Mouse (Mus musculus): ENCODE measurements at regions not wholly inside any gene's neighbourhood (a gene's known extent, or its start where the extent isn't known, plus 50 kb on each side); places are given as distances from the start of the nearest gene placed in this dataset.

DNA sequence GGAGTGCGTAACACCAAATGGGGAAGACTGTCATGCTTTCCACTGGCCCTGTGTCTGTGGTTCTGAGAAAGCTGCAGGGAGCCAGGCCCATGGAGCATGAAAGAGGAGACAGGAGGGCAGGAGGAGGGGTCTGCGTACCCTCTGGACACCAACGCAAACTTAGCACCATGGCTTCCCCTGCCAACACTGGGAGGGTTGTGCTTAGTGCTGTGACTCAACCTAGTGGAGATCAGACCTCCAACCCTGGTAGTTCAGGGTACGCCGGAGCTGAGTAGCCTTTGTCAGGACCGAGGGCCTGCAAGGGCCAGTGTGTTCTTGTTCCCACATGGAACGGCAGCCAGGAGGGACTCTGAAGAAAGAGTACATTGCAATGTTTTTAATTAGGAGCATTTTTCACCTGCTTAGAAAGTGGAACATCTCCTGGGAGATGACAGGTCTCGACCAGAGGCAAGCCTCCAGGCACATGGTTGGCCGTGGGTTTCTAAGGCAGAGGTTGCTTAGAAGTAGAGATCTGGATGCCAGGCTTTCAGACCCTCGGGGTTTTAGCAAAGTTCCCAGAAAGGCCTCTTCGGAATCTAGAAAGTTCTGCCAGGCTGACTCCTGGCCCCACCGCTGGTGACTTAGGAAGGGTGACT lies 73.4 kb upstream of the Irf2bp2 start:
- peak overlapping the region; percentile 56 for H3K9ac ChIP-seq (ENCODE audit: low read length)
- no peaks in the 10 kb centered on the region for H3K9me3 ChIP-seq (ENCODE audit: control insufficient read depth, low read length)
- H3K4me2 ChIP-seq (ENCODE audit: low read depth, severe bottlenecking) = no peak overlapping the region; the same call in 1 of the 2 replicates
- no peaks in the 10 kb centered on the region for H3K36me3 ChIP-seq (ENCODE audit: control insufficient read depth, insufficient read depth, low read length)
- WGBS = 61% methylated on average over 12 of the region's 12 CpGs
- peaks cover 49% of the 10 kb centered on the region for H3K4me1 ChIP-seq (ENCODE audit: control insufficient read depth, insufficient read depth, low read length)
- H3K27ac ChIP-seq (replicated peaks; ENCODE audit: low read depth, low read length) = peak overlapping the region; percentile 97
- ATAC-seq (ENCODE audit: insufficient number of reproducible peaks, low FRiP score, low TSS enrichment, low read depth) = no peak
- no peak for DNase-seq (ENCODE audit: low spot score)
- no peaks in the 10 kb centered on the region for H3K27me3 ChIP-seq (ENCODE audit: control insufficient read depth, insufficient read depth, low read length)
- 0 out of 2 replicates have a peak overlapping the region, but pooled peaks have one; percentile 12 for H3K4me3 ChIP-seq (ENCODE audit: low read depth, low read length)

DNA sequence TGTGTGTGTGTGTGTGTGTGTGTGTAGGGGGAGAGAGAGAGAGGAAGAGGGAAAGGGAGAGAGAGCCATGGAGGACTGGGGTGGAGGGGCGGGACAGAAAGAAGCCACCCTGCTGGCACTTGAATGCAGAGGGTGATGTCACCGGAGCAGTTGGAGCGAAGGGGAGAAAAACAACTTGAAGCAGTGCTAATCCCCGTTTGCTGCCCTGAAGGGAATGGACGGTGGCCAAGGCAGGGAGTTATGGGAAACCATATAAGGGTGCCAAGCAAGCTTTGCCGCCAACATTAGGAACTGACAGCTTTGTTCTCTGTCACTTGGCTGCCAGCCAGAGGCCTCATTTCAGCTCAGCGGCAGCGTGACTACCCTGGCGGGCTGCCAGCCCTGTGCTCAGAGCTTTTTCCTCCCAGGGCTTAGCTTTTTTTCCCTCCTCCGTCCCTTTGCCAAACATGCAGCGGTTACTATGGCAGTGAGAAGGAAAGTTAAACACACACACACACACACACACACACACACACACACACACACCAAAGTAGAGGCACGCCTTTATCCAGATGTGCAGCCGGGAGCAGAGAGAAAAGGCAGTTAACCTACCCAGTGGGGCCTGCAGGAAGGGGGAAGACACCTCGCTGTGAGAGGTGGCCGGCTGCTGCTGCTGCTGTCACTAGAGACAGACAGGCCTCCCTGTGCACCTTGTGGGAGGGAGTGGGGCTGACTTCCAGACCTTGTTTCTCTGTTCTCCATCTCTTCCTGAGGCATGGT lies 72.7 kb upstream of the Irf2bp2 start:
- Histone ChIP-seq H3K4me3 (ENCODE audit: low read depth, low read length) (0 out of 2 replicates have a peak overlapping the region, but pooled peaks have one; percentile 12), H3K4me2 (ENCODE audit: low read depth, severe bottlenecking) (peak overlapping the region; percentile 33; the same call in 1 of the 2 replicates), H3K9me3 (ENCODE audit: control insufficient read depth, low read length) (no peaks in the 10 kb centered on the region), H3K4me1 (ENCODE audit: control insufficient read depth, insufficient read depth, low read length) (peaks cover 56% of the 10 kb centered on the region), H3K27ac (replicated peaks; ENCODE audit: low read depth, low read length) (peak overlapping the region; percentile 97), H3K36me3 (ENCODE audit: control insufficient read depth, insufficient read depth, low read length) (no peaks in the 10 kb centered on the region), H3K27me3 (ENCODE audit: control insufficient read depth, insufficient read depth, low read length) (no peaks in the 10 kb centered on the region), H3K9ac (ENCODE audit: low read length) (peak overlapping the region; percentile 56)
- WGBS = 2% methylated on average over 15 of the region's 15 CpGs
- ATAC-seq (ENCODE audit: insufficient number of reproducible peaks, low FRiP score, low TSS enrichment, low read depth) (peak; percentile 85), DNase-seq (ENCODE audit: low spot score) (peak; percentile 94)

GRCm38 (mm10) chr8:126665581-126666241 lies 71.9 kb upstream of the Irf2bp2 start:
- Histone ChIP-seq H3K27me3 (ENCODE audit: control insufficient read depth, insufficient read depth, low read length) (no peaks in the 10 kb centered on the region), H3K9me3 (ENCODE audit: control insufficient read depth, low read length) (no peaks in the 10 kb centered on the region), H3K9ac (ENCODE audit: low read length) (no peak overlapping the region), H3K27ac (replicated peaks; ENCODE audit: low read depth, low read length) (peak overlapping the region; percentile 97), H3K4me3 (ENCODE audit: low read depth, low read length) (no peak overlapping the region), H3K4me2 (ENCODE audit: low read depth, severe bottlenecking) (peak overlapping the region; percentile 33; the same call in 1 of the 2 replicates), H3K4me1 (ENCODE audit: control insufficient read depth, insufficient read depth, low read length) (peaks cover 61% of the 10 kb centered on the region), H3K36me3 (ENCODE audit: control insufficient read depth, insufficient read depth, low read length) (no peaks in the 10 kb centered on the region)
- ATAC-seq (ENCODE audit: insufficient number of reproducible peaks, low FRiP score, low TSS enrichment, low read depth) = no peak
- 46% methylated on average over 18 of the region's 18 CpGs for WGBS
- DNase-seq (ENCODE audit: low spot score) = peak; percentile 45

DNA sequence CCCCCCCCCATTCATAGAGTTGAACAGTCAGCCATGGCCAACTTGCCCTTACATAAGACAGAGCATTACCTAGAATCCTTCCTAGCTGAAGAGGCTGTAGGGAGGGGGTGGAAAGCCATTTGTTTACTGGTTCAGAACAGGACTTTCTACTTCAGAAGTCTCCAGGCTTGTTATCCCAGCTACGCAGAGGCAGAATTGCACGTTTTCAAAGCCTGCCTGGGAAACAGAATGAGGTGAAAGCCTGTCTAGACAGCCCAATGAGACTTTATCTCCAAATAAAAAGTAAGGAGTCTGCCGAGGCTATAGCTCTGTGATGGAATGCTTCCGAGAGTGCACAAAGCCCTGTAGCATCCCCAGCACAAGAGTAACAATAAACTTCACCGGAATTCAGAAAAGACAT lies 71.1 kb upstream of the Irf2bp2 start:
- Histone ChIP-seq H3K4me2 (ENCODE audit: low read depth, severe bottlenecking) (no peak overlapping the region), H3K9ac (ENCODE audit: low read length) (no peak overlapping the region), H3K4me3 (ENCODE audit: low read depth, low read length) (no peak overlapping the region), H3K36me3 (ENCODE audit: control insufficient read depth, insufficient read depth, low read length) (no peaks in the 10 kb centered on the region), H3K9me3 (ENCODE audit: control insufficient read depth, low read length) (no peaks in the 10 kb centered on the region), H3K27me3 (ENCODE audit: control insufficient read depth, insufficient read depth, low read length) (no peaks in the 10 kb centered on the region), H3K4me1 (ENCODE audit: control insufficient read depth, insufficient read depth, low read length) (peaks cover 67% of the 10 kb centered on the region), H3K27ac (replicated peaks; ENCODE audit: low read depth, low read length) (no peak overlapping the region)
- DNase-seq (ENCODE audit: low spot score) = no peak
- WGBS = 57% methylated on average over 5 of the region's 5 CpGs
- no peak for ATAC-seq (ENCODE audit: insufficient number of reproducible peaks, low FRiP score, low TSS enrichment, low read depth)

- H3K9ac ChIP-seq (ENCODE audit: low read length) = no peak overlapping the region
- no peaks in the 10 kb centered on the region for H3K9me3 ChIP-seq (ENCODE audit: control insufficient read depth, low read length)
- no peak overlapping the region for H3K27ac ChIP-seq (replicated peaks; ENCODE audit: low read depth, low read length)
- H3K36me3 ChIP-seq (ENCODE audit: control insufficient read depth, insufficient read depth, low read length) = no peaks in the 10 kb centered on the region
- ATAC-seq (ENCODE audit: insufficient number of reproducible peaks, low FRiP score, low TSS enrichment, low read depth) (no peak), DNase-seq (ENCODE audit: low spot score) (peak; percentile 35)
- no peaks in the 10 kb centered on the region for H3K27me3 ChIP-seq (ENCODE audit: control insufficient read depth, insufficient read depth, low read length)
- H3K4me2 ChIP-seq (ENCODE audit: low read depth, severe bottlenecking) = no peak overlapping the region
- H3K4me1 ChIP-seq (ENCODE audit: control insufficient read depth, insufficient read depth, low read length) = peaks cover 64% of the 10 kb centered on the region
- WGBS = 31% methylated on average over 14 of the region's 14 CpGs
- no peak overlapping the region for H3K4me3 ChIP-seq (ENCODE audit: low read depth, low read length)
Observed at GRCm38 (mm10) chr8:126662797-126663784, 69.3 kb upstream of the Irf2bp2 start.

GRCm38 (mm10) chr8:126662151-126662550 lies 68.4 kb upstream of the Irf2bp2 start:
- Histone ChIP-seq H3K9me3 (ENCODE audit: control insufficient read depth, low read length) (no peaks in the 10 kb centered on the region), H3K27me3 (ENCODE audit: control insufficient read depth, insufficient read depth, low read length) (no peaks in the 10 kb centered on the region), H3K4me2 (ENCODE audit: low read depth, severe bottlenecking) (no peak overlapping the region), H3K36me3 (ENCODE audit: control insufficient read depth, insufficient read depth, low read length) (no peaks in the 10 kb centered on the region), H3K9ac (ENCODE audit: low read length) (no peak overlapping the region), H3K4me1 (ENCODE audit: control insufficient read depth, insufficient read depth, low read length) (peaks cover 56% of the 10 kb centered on the region), H3K27ac (replicated peaks; ENCODE audit: low read depth, low read length) (no peak overlapping the region), H3K4me3 (ENCODE audit: low read depth, low read length) (no peak overlapping the region)
- 57% methylated on average over 5 of the region's 5 CpGs for WGBS
- no peak for ATAC-seq (ENCODE audit: insufficient number of reproducible peaks, low FRiP score, low TSS enrichment, low read depth)
- DNase-seq (ENCODE audit: low spot score) = no peak

- ATAC-seq (ENCODE audit: insufficient number of reproducible peaks, low FRiP score, low TSS enrichment, low read depth) (no peak), DNase-seq (ENCODE audit: low spot score) (no peak)
- H3K27ac ChIP-seq (replicated peaks; ENCODE audit: low read depth, low read length) = no peak overlapping the region
- H3K4me2 ChIP-seq (ENCODE audit: low read depth, severe bottlenecking) = no peak overlapping the region
- H3K4me3 ChIP-seq (ENCODE audit: low read depth, low read length) = no peak overlapping the region
- H3K27me3 ChIP-seq (ENCODE audit: control insufficient read depth, insufficient read depth, low read length) = no peaks in the 10 kb centered on the region
- H3K9me3 ChIP-seq (ENCODE audit: control insufficient read depth, low read length) = no peaks in the 10 kb centered on the region
- no peaks in the 10 kb centered on the region for H3K36me3 ChIP-seq (ENCODE audit: control insufficient read depth, insufficient read depth, low read length)
- H3K4me1 ChIP-seq (ENCODE audit: control insufficient read depth, insufficient read depth, low read length) = peaks cover 51% of the 10 kb centered on the region
- WGBS = 48% methylated on average over 14 of the region's 14 CpGs
- no peak overlapping the region for H3K9ac ChIP-seq (ENCODE audit: low read length)
Observed at GRCm38 (mm10) chr8:126661511-126662142, 67.8 kb upstream of the Irf2bp2 start.
